Mouse (Mus musculus) embryonic fibroblast, embryonic 13.5 days (primary cell): ENCODE measurements around the gene Mmp13.

Experiments
- CTCF ChIP-seq: IDR thresholded peaks from 2 replicates; pipeline ENCODE4 v1.5.1; 2011; ENCODE audit warnings: mild to moderate bottlenecking, control low read depth, low read length, moderate library complexity, borderline replicate concordance; ENCODE audit not compliant: insufficient read depth
- POLR2A ChIP-seq: IDR thresholded peaks from 2 replicates; pipeline ENCODE4 v1.6.1; 2011; ENCODE audit warnings: low read depth, mild to moderate bottlenecking, control low read depth, low read length, moderate library complexity

DNA sequence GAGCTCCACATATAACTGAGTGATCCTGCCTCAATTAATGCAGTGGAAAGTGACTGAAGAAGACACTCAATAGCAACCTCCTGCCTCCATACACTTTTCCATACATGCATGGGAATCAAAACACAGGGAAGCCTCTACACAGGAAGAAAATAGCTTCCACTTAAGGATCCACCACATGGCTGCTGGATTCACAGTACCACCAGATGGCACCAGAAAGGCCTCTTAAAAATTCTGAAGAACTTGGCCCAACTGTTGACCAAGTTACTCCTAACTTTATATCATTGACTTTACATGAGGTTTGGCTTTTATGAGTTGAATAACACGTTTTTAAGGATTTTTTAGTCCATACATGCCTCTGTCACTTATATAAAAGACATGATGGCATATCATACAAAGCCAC, 19.8 kb downstream of the Mmp13 start:
- TF ChIP-seq CTCF = no peak
- no peak for TF ChIP-seq POLR2A
